Mouse (Mus musculus): ENCODE measurements around the gene Tmem255b. TPM values are rescaled to one million over a fixed set of nuclear protein-coding genes. Genes with fewer than 3 reads are reported as not detected.

The Tmem255b gene
- total and polyA plus RNA-seq, 2 experiments from 2014 or later = 3.6 to 8.9 TPM

GRCm38 (mm10) chr8:13482101-13482801, 47.3 kb downstream of the Tmem255b start:
- peaks cover 34% of the 10 kb centered on the region for H3K4me1 ChIP-seq (ENCODE audit: control insufficient read depth, insufficient read depth)
- ATAC-seq (ENCODE audit: insufficient read depth, low read depth) (no peak), DNase-seq (ENCODE audit: low spot score) (no peak)
- H3K27me3 ChIP-seq (ENCODE audit: control insufficient read depth, insufficient read depth, low read length) = no peaks in the 10 kb centered on the region
- no peak overlapping the region for H3K9ac ChIP-seq (replicated peaks; ENCODE audit: low read depth, low read length)
- no peak for TF ChIP-seq EP300 (IDR thresholded peaks at IDR 0.05; ENCODE audit: low read depth)
- no peak for TF ChIP-seq CTCF (IDR thresholded peaks at IDR 0.05; ENCODE audit: low read depth)
- no peaks in the 10 kb centered on the region for H3K9me3 ChIP-seq (replicated peaks; ENCODE audit: control insufficient read depth, low read length)
- 69% methylated on average over 2 of the region's 2 CpGs for WGBS
- H3K4me3 ChIP-seq (ENCODE audit: low read depth, low read length) = no peak overlapping the region
- H3K4me2 ChIP-seq (ENCODE audit: low read depth, low read length) = no peak overlapping the region
- peaks cover 72% of the 10 kb centered on the region for H3K36me3 ChIP-seq (replicated peaks; ENCODE audit: control insufficient read depth, insufficient read depth, low read length)
- no peak overlapping the region for H3K27ac ChIP-seq (ENCODE audit: low read depth)

GRCm38 (mm10) chr8:13483191-13483590, 48.2 kb downstream of the Tmem255b start:
- no peak for TF ChIP-seq EP300 (IDR thresholded peaks at IDR 0.05; ENCODE audit: low read depth)
- TF ChIP-seq CTCF (IDR thresholded peaks at IDR 0.05; ENCODE audit: low read depth) = no peak
- no peaks in the 10 kb centered on the region for H3K9me3 ChIP-seq (replicated peaks; ENCODE audit: control insufficient read depth, low read length)
- peaks cover 64% of the 10 kb centered on the region for H3K36me3 ChIP-seq (replicated peaks; ENCODE audit: control insufficient read depth, insufficient read depth, low read length)
- no peak for DNase-seq (ENCODE audit: low spot score)
- H3K9ac ChIP-seq (replicated peaks; ENCODE audit: low read depth, low read length) = no peak overlapping the region
- no peaks in the 10 kb centered on the region for H3K27me3 ChIP-seq (ENCODE audit: control insufficient read depth, insufficient read depth, low read length)
- no peak for ATAC-seq (ENCODE audit: insufficient read depth, low read depth)
- H3K4me1 ChIP-seq (ENCODE audit: control insufficient read depth, insufficient read depth) = peaks cover 37% of the 10 kb centered on the region
- no peak overlapping the region for H3K4me3 ChIP-seq (ENCODE audit: low read depth, low read length)
- H3K27ac ChIP-seq (ENCODE audit: low read depth) = no peak overlapping the region
- no peak overlapping the region for H3K4me2 ChIP-seq (ENCODE audit: low read depth, low read length)
- 76% methylated on average over 5 of the region's 5 CpGs for WGBS

- H3K9ac ChIP-seq (replicated peaks; ENCODE audit: low read depth, low read length) = no peak overlapping the region
- DNase-seq (ENCODE audit: low spot score) = no peak
- TF ChIP-seq EP300 (IDR thresholded peaks at IDR 0.05; ENCODE audit: low read depth) = no peak
- TF ChIP-seq CTCF (IDR thresholded peaks at IDR 0.05; ENCODE audit: low read depth) = no peak
- peak overlapping the region; percentile 53; the same call in 1 of the 2 replicates for H3K27ac ChIP-seq (ENCODE audit: low read depth)
- H3K36me3 ChIP-seq (replicated peaks; ENCODE audit: control insufficient read depth, insufficient read depth, low read length) = peaks cover 17% of the 10 kb centered on the region
- peak overlapping the region; percentile 36; the same call in 1 of the 2 replicates for H3K4me2 ChIP-seq (ENCODE audit: low read depth, low read length)
- 65% methylated on average over 3 of the region's 3 CpGs for WGBS
- H3K27me3 ChIP-seq (ENCODE audit: control insufficient read depth, insufficient read depth, low read length) = no peaks in the 10 kb centered on the region
- no peak overlapping the region for H3K4me3 ChIP-seq (ENCODE audit: low read depth, low read length)
- H3K9me3 ChIP-seq (replicated peaks; ENCODE audit: control insufficient read depth, low read length) = no peaks in the 10 kb centered on the region
- no peak for ATAC-seq (ENCODE audit: insufficient read depth, low read depth)
- peaks cover 57% of the 10 kb centered on the region for H3K4me1 ChIP-seq (ENCODE audit: control insufficient read depth, insufficient read depth)
Observed at GRCm38 (mm10) chr8:13489351-13489750, 54.4 kb downstream of the Tmem255b start.

- peaks cover 57% of the 10 kb centered on the region for H3K4me1 ChIP-seq (ENCODE audit: control insufficient read depth, insufficient read depth)
- peak overlapping the region; percentile 36 for H3K4me2 ChIP-seq (ENCODE audit: low read depth, low read length)
- H3K36me3 ChIP-seq (replicated peaks; ENCODE audit: control insufficient read depth, insufficient read depth, low read length) = peaks cover 8% of the 10 kb centered on the region; the same call in 1 of the 2 replicates
- TF ChIP-seq CTCF (IDR thresholded peaks at IDR 0.05; ENCODE audit: low read depth) = no peak
- TF ChIP-seq EP300 (IDR thresholded peaks at IDR 0.05; ENCODE audit: low read depth) = no peak
- no peak overlapping the region for H3K4me3 ChIP-seq (ENCODE audit: low read depth, low read length)
- no peak for ATAC-seq (ENCODE audit: insufficient read depth, low read depth)
- H3K27me3 ChIP-seq (ENCODE audit: control insufficient read depth, insufficient read depth, low read length) = no peaks in the 10 kb centered on the region
- H3K9me3 ChIP-seq (replicated peaks; ENCODE audit: control insufficient read depth, low read length) = no peaks in the 10 kb centered on the region
- peak; percentile 34 for DNase-seq (ENCODE audit: low spot score)
- peak overlapping the region; percentile 53 for H3K27ac ChIP-seq (ENCODE audit: low read depth)
- 17% methylated on average over 13 of the region's 13 CpGs for WGBS
- 0 out of 2 replicates have a peak overlapping the region, but pooled peaks have one; percentile 15 for H3K9ac ChIP-seq (replicated peaks; ENCODE audit: low read depth, low read length)
Observed at GRCm38 (mm10) chr8:13489986-13490910, 55.3 kb downstream of the Tmem255b start.

- no peaks in the 10 kb centered on the region for H3K9me3 ChIP-seq (replicated peaks; ENCODE audit: control insufficient read depth, low read length)
- H3K27ac ChIP-seq (ENCODE audit: low read depth) = peak overlapping the region; percentile 95
- peak overlapping the region; percentile 70 for H3K4me2 ChIP-seq (ENCODE audit: low read depth, low read length)
- 65% methylated on average over 14 of the region's 14 CpGs for WGBS
- peak; percentile 1; the same call in 1 of the 2 replicates for TF ChIP-seq CTCF (IDR thresholded peaks at IDR 0.05; ENCODE audit: low read depth)
- no peak for TF ChIP-seq EP300 (IDR thresholded peaks at IDR 0.05; ENCODE audit: low read depth)
- 0 out of 2 replicates have a peak, but pooled peaks cover 4% of the 10 kb centered on the region for H3K36me3 ChIP-seq (replicated peaks; ENCODE audit: control insufficient read depth, insufficient read depth, low read length)
- no peak for DNase-seq (ENCODE audit: low spot score)
- no peaks in the 10 kb centered on the region for H3K27me3 ChIP-seq (ENCODE audit: control insufficient read depth, insufficient read depth, low read length)
- H3K4me1 ChIP-seq (ENCODE audit: control insufficient read depth, insufficient read depth) = peaks cover 49% of the 10 kb centered on the region
- H3K4me3 ChIP-seq (ENCODE audit: low read depth, low read length) = no peak overlapping the region
- ATAC-seq (ENCODE audit: insufficient read depth, low read depth) = no peak
- 0 out of 2 replicates have a peak overlapping the region, but pooled peaks have one; percentile 14 for H3K9ac ChIP-seq (replicated peaks; ENCODE audit: low read depth, low read length)
Observed at GRCm38 (mm10) chr8:13491491-13492010, 56.6 kb downstream of the Tmem255b start.
